Mouse (Mus musculus) layer of hippocampus, adult 11-12 months (tissue): ENCODE data around the gene Klk1.
A peak's percentile ranks its signal among the peaks of the same experiment; 100 is the strongest.
"Not testable (repeated sequence)": the region's sequence is repeated elsewhere in the genome, so short reads cannot be mapped to it uniquely, and the experiment has no call there.

Source experiments
- DNase-seq: peaks from one replicate; pipeline ENCODE4 v3.0.0; 2022; ENCODE audit warnings: low spot score

The Klk1 gene

DNA sequence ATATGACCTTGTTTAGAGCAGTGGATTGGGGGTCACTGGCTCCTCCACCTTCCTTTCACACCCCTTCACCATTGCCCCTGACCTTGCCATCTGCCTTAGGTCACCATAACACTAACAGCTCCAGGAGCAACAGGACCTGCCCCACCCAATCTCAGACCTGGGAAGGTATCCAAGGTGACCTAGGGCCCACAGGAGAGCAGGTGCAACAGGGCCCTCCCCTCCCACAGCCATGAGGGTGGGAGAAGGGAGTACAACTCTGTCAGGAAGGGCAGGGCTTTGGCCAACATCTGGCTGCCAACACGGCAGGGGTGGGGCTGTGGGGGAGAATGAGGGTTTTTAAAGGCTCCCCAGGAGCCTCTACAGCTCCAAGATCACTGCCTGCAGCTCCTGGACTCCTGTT is at the start of gene Klk1:
Gene Klk1, plus strand, starts transcription at position 285 of the 400 bp plus-strand sequence.
- no peak for DNase-seq

DNA sequence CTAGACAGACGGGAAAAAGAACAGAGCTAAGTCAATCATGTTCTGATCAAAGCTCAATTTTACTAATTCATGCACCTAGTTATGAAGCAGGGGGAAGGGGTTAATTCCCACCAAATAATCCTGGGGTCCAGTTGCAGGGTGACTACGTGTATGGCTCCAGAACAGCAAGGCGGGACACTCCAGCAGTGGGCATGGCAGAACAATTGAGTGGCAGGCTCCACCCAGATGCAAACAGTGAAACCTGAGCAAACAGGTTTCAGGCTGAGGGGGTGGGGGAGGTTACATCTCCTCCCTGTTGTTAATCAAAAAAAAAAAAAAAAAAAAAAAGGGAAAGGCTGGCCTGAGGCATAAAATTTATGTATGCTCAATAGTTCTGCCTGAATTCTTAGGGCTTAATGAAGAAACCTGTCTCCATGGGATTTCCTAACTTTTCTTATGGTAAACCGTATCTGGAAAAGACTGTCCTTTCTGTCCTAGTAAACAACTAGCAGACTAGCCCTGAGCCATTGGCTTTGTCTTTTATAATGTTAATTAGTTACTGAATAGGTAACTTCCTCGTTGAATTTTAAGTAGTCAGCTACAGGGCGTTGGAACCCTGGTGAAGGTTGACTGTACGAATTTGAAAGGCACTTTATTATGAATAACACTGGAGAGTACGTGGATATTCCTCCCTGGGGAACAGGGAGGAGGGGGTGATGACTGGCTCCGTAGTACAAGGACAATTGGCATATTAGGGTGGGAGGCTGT is 45.7 kb upstream of the Klk1 start:
- DNase-seq: no peak

DNA sequence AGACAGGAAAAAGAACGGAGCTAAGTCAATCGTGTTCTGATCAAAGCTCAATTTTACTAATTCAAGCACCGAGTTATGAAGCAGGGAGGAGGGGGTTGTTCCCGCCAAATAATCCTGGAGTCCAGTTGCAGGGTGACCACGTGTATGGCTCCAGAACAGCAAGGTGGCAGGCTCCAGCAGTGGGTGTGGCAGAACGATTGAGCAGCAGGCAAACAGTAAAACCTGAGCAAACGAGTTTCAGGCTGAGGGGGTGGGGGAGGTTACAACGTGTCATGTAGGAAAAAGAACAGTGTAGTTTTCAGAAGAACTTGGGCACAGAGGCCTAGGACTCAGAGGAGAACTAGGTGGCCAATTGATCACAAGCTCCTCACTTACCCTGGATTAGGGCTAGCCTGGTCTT is 38.6 kb upstream of the Klk1 start:
- DNase-seq: not testable (repeated sequence)

DNA sequence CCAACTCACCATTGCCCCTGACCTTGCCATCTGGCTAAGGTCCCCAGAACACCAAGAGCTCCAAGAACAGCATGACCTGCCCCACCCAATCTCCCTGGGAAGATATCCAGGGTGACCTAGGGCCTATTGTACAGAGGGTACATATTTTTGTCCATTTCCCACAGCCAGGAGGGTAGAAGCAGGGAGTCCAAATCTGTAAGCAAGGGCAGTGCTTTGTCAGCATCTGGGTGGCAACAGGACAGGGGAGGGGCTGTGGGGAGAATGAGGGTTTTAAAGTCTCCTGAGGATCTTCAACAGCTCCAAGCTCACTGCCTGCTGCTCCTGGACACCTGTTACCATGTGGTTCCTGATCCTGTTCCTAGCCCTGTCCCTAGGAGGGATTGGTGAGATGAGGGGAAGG is 37.2 kb upstream of the Klk1 start, which contains the start of gene Klk1b24:
Gene Klk1b24, plus strand, starts transcription at position 301 of the 400 bp plus-strand sequence.
- not testable (repeated sequence) for DNase-seq

DNA sequence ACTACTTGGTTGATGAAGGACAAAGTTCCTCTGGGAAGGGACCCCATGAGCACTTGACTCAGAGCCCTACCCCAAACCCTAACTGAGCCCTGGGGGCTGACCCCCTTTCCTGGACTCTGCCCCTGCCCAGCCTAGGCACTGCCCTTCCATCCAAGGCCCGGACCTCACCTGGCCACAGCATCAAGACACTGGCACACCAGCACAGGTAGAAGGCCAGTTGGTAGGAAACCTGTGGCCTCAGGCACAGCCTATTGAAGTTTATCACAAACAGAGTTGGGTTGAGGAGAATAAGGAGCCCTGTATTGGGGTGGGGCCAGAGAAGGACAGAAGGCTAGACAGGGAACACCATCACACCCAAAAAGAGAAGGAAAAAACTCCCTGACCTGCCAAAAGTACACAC is 31.7 kb upstream of the Klk1 start:
- not testable (repeated sequence) for DNase-seq

DNA sequence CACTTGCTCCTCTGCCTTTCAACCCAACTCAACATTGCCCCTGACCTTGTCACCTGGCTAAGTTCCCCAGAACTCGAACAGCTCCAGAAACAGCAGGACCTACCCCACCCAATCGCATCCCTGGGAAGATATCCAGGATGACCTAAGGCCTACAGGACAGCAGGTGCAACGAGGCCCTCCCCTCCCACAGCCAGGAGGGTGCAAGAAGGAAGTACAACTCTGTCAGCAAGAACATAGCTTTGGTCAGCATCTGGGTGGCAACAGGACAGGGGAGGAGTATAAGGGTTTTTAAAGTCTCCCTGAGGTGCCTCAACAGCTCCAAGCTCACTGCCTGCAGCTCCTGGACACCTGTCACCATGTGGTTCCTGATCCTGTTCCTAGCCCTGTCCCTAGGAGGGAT is 27.3 kb upstream of the Klk1 start, which contains the start of gene Klk1b3:
Gene Klk1b3, plus strand, starts transcription at position 301 of the 400 bp plus-strand sequence.
- DNase-seq: no peak

DNA sequence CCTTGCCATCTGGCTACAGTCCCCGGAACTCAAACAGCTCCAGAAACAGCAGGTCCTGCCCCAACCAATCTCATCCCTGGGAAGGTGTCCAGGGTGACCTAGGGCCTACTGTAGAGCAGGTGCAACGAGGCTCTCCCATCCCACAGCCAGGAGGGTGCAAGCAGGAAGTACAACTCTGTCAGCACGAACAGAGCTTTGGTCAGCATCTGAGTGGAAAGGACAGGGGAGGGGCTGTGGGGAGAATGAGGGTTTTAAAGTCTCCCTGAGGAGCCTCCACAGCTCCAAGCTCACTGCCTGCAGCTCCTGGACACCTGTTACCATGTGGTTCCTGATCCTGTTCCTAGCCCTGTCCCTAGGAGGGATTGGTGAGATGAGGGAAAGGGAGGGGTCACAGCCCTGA is 18.0 kb upstream of the Klk1 start, which contains the start of gene Klk1b4:
Gene Klk1b4, plus strand, starts transcription at position 301 of the 400 bp plus-strand sequence.
- DNase-seq: not testable (repeated sequence)

DNA sequence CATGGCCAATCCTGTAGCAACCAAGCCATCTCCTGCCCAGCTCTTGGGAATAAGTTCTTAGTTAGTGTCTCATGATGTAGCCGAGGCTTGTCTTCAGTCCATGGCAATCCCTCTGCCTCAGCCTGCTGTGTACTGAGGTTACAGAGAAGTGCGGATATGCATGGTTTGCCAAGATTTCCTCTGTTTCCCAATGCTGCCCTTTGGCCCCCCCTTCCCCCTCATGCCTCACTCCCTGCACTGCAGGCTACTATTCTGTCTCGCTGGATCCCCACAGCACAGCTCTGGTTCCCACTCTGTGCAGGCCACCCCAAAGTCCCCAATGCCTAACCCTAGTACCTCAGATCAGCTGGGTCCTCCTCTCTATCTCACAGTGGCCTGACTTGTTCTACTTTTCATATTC is 16.9 kb upstream of the Klk1 start:
- no peak for DNase-seq

DNA sequence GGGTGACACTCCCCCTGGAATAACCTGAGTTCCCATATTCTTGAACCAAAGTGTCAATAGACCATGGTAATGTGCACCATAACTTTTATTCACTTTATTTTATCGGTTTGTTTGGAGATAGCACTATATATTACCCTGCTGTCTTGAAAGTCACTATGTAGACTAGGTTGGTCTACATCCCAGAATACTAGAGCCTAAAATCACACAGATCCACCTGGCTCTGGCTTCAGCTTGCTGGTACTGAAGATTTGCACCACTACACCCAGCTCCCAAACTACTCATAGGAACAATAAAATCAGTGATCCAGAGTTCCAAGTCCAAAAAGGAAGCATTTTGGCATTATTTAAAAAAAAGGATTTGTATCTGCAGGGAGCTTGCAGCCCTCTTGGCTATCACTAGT is 9.5 kb upstream of the Klk1 start, which contains the start of gene Klk1b5:
Gene Klk1b5, plus strand, starts transcription at position 301 of the 400 bp plus-strand sequence.
- DNase-seq: no peak

DNA sequence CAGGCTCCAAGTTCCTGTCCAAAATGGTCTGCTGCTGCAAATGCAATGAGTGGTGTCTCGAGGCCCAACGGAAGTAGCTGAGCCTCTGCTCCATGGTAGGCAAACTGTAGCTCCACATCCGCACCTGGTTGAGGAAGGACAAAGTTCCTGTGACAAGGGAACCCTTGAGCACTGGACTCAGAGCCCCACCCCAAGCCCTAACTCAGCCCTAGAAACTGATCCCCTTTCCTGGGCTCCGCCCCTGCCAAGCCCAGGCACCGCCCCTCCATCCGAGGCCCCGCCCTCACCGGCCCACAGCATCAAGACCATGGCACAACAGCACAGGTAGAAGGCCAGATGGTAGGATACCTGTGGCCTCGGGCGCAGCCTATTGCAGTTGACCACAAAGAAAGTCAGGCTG is 3.6 kb upstream of the Klk1 start:
- not testable (repeated sequence) for DNase-seq

DNA sequence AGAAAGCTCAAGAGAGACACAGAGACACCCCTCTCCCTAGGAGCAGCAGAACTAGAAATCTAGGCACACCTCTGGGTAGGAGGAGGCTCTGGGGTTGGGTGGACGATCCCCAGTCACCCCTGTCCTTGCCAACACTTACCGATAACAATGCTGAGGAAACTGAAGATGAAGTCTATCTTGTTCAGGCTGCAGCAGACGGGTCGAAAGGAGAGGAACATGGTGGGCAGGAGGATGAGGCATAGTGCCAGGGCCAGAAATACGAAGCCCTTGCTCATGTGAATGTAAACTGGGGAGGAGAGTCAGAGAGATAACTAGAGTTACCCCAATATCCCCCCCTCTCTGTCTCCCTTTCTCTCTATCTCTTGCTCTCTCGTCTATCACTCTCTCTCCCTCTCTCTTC is 2.8 kb upstream of the Klk1 start:
- not testable (repeated sequence) for DNase-seq

DNA sequence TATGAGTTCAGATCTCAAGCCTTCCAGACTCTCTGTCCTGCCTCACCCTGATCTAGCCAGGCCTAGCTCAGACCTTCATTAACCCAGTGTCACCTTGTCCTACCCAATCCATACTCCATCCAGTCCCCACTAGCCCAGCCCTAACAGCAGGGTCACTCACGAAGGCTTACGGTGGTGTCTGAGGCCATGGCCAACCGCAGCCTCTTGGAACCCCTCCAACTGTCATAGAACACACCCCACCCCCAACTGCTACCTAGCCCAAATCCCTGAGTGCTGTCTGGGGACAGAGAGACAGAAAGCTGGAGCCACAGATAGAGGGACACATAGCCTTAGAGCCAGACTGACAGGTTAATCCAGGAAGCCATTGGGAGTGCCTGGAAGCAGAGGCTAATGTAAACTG is 10.7 kb downstream of the Klk1 start, which contains the start of gene Gm36864:
Gene Gm36864, plus strand, starts transcription at position 269 of the 400 bp plus-strand sequence.
- DNase-seq: no peak

DNA sequence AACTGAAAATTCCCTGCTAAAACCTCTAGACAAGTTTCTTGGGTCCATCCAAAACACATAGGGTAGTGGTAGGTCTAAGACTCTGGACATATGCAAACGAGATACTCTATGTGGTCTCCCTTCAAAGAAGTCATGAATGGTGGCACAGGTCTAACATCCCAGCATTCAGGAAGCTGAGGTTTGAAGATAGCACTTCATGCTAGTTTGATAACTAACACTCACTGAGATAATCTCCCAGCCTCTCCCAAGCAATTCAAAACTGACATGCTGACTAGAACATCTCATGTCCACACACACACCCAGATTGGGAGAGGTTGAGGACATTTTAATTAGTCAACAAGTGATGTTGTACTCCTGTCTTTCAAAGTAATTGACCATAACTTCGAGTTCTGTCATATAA is 14.8 kb downstream of the Klk1 start:
- no peak for DNase-seq

DNA sequence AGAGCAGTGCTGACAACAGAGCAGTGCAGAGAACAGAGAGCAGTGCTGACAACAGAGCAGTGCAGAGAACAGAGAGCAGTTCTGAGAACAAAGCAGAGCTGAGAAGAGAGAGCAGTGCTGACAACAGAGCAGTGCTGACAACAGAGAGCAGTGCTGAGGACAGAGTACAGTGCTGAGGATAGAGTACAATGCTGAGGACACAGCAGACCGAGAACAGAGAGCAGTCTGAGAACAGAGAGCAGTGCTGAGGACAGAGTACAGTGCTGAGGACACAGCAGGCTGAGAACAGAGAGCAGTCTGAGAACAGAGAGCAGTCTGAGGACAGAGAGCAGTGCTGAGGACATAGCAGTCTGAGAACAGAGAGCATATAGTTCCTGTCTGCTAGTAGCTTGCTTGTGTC is 15.6 kb downstream of the Klk1 start:
- DNase-seq: no peak

DNA sequence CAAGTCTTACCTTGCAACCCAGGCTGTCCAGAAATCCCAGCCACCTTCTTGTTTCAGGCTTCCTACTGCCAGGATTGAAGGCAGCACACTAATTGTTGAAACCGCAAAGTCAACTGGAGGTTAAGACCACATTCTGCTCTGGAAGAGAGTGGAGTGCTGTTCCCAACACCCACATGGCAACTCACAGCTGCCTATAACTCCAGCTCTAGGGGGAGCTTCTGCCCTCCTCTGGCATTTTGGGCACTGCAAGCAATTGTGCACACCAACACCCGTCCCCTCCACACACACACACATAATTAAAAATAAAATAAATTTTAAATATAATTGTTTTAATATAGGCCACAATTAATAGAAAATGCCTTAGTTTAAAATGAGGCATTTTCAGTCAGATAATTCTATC is 16.0 kb downstream of the Klk1 start:
- no peak for DNase-seq

DNA sequence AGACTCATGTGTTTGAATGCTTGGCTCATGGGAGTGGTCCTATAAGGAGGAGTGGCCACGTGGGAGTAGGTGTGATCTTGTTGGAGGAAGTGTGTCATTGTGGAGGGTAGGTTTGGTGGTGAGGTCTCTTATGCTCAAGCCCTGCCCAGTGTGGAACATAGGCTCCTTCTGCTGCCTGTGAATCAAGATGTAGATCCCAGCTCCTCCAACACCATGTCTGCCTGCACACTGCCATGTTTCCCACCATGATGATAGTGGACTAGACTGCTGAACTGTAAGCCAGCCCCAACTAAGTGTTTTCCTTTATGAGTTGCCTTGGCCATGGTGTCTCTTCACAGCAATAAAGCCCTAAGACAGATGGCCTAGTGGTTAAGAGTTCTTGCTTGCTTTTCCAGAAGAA is 18.9 kb downstream of the Klk1 start:
- no peak for DNase-seq

DNA sequence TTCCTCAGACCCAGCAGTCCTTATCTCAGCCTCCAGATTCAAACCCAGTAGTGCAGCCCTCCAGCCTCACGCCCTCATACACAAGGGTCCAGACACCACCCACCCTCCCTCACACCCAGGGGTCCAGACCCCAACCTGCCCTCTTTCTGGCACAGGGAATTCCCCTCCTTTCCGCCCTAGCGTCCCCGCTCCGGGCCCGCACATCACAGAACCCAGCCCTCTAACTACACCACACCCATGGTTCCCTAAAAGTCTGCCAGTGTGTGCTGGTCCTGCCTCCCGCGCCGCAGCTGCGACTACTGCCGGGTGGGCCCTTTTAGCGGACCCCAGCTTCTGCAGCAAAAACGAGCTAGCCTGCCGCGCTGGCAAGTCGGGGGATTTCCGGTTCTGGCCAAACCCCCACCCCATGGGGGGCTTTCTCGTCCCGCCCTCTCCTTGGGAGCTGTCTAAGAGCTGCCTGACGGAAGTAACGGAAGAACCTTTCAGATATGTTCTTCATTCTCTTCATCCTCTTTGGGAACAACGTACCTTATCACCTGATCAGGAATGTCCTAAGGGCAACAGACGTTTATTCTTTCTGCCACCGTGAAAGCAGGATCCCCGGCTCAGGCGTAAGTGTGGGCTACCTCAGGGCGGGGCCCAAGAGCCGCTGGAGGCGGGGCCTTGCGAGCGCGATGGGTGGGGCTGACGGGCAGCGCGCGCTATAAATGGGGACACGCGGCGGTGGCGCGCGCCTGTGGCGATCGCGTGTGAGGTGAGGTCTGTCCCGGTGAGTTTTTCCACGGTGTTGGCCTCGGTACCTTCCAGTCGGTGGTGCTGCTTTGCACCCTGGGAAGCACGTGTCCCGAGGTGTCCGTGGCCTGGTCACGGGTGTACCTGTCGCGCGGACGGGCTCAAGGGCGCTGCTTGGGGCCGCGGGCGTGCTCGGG is 21.2 kb downstream of the Klk1 start, which contains the start of the genes 1700028J19Rik and 2410002F23Rik:
Gene 1700028J19Rik, minus strand, starts transcription at position 641 of the 929 bp plus-strand sequence.
Gene 2410002F23Rik, plus strand, starts transcription at position 668 of the 929 bp plus-strand sequence.
- peak; percentile 93 for DNase-seq

DNA sequence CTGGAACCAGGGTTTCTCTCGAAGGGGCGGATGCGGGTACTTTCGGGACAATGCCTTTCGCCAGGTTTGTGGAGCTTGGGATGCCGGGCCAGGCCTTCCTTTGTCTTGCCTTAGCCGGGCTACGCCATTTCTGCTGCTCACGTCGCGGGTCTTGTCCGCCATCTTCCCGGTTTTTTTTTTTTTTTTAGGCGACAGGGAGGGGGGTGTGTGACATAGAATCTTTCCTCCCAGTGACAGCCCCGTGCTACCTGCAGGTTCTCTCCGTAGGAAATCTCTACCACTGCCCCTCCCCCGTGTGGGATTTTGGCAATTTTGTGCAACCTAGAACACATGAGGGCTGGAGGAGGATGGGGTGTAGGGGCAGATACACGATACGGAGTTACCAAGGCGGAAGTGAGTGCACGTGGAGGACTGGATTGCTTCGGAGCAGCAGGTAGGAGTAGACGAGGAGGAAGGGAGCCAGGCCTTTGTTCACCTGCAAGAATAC is 21.9 kb downstream of the Klk1 start:
- DNase-seq: peak; percentile 46

DNA sequence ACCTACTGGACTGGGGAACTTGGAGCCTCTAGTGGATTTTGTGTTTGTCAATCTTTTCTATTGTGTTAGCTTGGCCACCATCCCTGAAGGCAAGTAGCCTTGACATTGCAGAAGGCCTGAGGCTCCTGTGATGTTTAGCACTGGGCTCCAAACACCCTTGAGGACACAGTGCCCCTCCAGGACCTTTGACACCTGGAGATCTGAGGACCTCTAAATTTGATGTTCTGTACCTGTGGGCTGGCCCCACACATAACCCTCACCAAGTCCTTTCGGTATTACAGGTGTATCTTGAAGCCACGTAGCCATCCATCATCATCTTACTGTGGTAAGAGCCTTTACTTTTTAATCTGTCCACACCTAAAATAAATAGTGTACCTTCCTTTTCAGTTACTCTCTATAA is 22.8 kb downstream of the Klk1 start:
- no peak for DNase-seq

DNA sequence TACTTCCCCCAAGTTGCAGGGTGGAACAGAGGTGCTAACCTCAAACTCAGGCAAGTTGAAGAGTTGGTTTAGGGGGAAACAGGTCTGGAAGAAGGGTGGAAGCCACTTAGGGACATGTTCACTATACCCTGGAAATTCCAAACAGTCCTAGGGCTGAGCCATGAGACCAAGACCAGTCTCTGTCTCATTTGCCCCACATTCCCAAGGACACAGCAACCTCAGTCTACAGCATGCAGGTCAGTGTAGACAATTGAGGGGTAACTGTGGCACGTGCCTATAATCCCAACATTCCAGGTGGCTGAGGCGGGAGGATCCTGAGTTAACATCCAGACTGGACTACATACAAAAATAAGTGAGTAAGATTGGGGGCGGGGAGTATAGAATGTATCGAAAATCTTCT is 24.1 kb downstream of the Klk1 start:
- no peak for DNase-seq

DNA sequence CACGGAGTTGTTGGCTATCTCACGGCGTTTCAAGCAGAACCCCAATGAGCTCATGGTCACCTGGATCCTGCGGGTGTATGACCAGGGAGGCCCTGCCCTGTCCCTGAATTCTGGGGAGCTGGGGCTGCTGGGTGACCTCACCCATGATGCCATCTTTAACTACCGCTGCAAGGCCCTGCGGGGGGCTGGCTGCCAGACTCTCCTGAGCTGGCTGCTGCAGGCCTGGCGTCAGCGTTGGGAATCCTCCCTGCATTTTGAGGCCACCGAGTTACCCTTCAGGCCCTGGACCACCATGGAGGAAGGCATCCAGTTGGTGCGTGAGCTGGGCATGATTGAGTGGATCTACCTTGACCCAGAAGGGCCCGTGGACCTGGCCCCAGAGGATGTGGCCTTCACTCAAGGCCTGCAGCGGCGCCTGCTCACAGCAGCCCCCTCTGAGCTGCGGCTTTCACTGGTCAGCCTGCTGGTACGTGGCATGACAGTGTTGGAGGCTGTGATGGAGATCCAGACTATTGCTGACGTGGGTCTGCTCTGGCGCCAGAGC is 25.6 kb downstream of the Klk1 start:
- not testable (repeated sequence) for DNase-seq
